Mouse (Mus musculus) heart, adult 2 months (tissue): ENCODE results near the gene Cplx3.

Experiments
- CTCF ChIP-seq: fragments of 200-600 bp; IDR thresholded peaks from 2 replicates; pipeline ENCODE4 v1.8.1; 2022; ENCODE audit warnings: antibody characterized with exemption, mild to moderate bottlenecking, moderate library complexity
- EP300 ChIP-seq: fragments of 200-500 bp; IDR thresholded peaks from 2 replicates; pipeline ENCODE4 v1.6.1; 2011; ENCODE audit warnings: low read depth, low read length, control low read depth; ENCODE audit not compliant: insufficient read depth

DNA sequence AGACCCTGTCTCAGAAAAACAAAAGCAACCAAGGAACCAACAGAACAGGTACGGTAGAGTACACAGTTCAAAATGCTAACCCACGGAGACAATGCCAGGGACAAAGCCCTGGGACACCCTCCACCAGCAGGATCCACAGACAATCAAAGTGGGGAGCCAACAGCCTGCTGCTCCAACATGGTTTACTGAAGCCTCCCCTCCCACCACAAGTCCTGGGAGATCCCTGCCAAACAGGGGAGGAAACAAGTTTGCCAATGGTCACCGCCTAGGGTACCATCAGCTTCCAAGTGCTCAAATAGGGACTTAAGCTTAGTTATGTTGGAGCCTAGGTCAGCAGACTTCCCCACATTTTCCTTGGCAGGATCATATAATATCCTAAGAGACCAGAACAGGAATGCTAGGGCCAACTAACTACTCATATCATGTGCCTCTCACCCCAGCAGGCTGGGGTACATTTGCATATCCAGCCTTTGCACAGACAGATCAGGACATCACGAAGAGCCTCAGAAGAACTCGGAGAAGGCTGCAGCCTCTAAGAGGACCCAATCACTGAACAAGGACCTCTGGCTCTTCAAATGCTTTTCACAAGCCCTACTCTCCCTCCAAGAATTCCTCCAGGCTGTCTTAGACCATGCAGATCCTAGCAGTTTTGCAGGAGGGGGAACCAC lies 33.7 kb upstream of the Cplx3 start:
- TF ChIP-seq CTCF (no peak), EP300 (no peak)
